Mouse (Mus musculus): Measurements from ENCODE around the gene 1810055G02Rik.
A peak's percentile ranks its signal among the peaks of the same experiment; 100 is the strongest.

GRCm38 (mm10) chr19:3706258-3706657 lies 1.8 kb upstream of the 1810055G02Rik start:
- TF ChIP-seq CTCF (IDR thresholded peaks at IDR 0.05; ENCODE audit: low read depth) (peak; percentile 36), EP300 (IDR thresholded peaks at IDR 0.05; ENCODE audit: low read depth) (no peak)
